Mouse (Mus musculus) thymus, adult 2 months (tissue): ENCODE data around the gene Elobl. TPM values are rescaled to one million over a fixed set of nuclear protein-coding genes. Genes with fewer than 3 reads are reported as not detected.

Experiments
- DNase-seq: peaks from one replicate; pipeline ENCODE4 v3.0.0; 2021
- H3K27ac ChIP-seq: fragments of 200-500 bp; 2 replicates; pipeline ENCODE4 v1.5.1; 2012; ENCODE audit warnings: low read length, control low read depth; ENCODE audit not compliant: control insufficient read depth, insufficient read depth
- H3K27me3 ChIP-seq: fragments of 200-500 bp; 2 replicates; pipeline ENCODE4 v1.6.1; 2012; ENCODE audit warnings: mild to moderate bottlenecking, low read length, moderate library complexity, mixed read lengths; ENCODE audit not compliant: control insufficient read depth, insufficient read depth
- H3K36me3 ChIP-seq: fragments of 200-500 bp; 2 replicates; pipeline ENCODE4 v1.6.1; 2012; ENCODE audit warnings: mild to moderate bottlenecking, low read length, moderate library complexity; ENCODE audit not compliant: control insufficient read depth, insufficient read depth
- H3K4me1 ChIP-seq: fragments of 200-500 bp; replicated peaks from 2 replicates; pipeline ENCODE4 v1.6.1; 2012; ENCODE audit warnings: low read length; ENCODE audit not compliant: control insufficient read depth, insufficient read depth
- H3K4me3 ChIP-seq: fragments of 200-500 bp; 2 replicates; pipeline ENCODE4 v1.5.1; 2012; ENCODE audit warnings: mild to moderate bottlenecking, low read length, control low read depth, moderate library complexity; ENCODE audit not compliant: control insufficient read depth, insufficient read depth
- CTCF ChIP-seq: fragments of 200-500 bp; IDR thresholded peaks from 2 replicates; pipeline ENCODE4 v1.5.1; 2012; ENCODE audit warnings: mild to moderate bottlenecking, control low read depth, low read length, moderate library complexity, borderline replicate concordance; ENCODE audit not compliant: control insufficient read depth, poor library complexity, insufficient read depth; ENCODE audit errors: extremely low read depth
- POLR2A ChIP-seq: fragments of 200-500 bp; IDR thresholded peaks from 2 replicates; pipeline ENCODE4 v1.6.1; 2012; ENCODE audit warnings: mild to moderate bottlenecking, low read length, control low read depth, moderate library complexity; ENCODE audit not compliant: control insufficient read depth, poor library complexity, insufficient read depth; ENCODE audit errors: extremely low read depth
- WGBS: fragments of 180-500 bp; shearing (Covaris S2); methylation state at CpG from one replicate; pipeline ENCODE4 v1.1.7; 2018; 5-methylcytosine and 5-hydroxymethylcytosine counted together
- polyA plus RNA-seq: library from polyadenylated mRNA; depleted of rRNA; stranded (reverse); fragments of >200 nt; gene quantifications from 2 replicates; pipeline ENCODE4 v1.2.3, GENCODE M21; 2012

The Elobl gene
- polyA plus RNA-seq, 1 experiment, result 0.51 TPM

- 0 out of 2 replicates have a peak, but pooled peaks cover 2% of the 10 kb centered on the region for H3K4me1 ChIP-seq
- no peaks in the 10 kb centered on the region for H3K27me3 ChIP-seq
- no peaks in the 10 kb centered on the region for H3K36me3 ChIP-seq
- H3K4me3 ChIP-seq, result no peak overlapping the region
- no peak for TF ChIP-seq POLR2A
- no peak for TF ChIP-seq CTCF
- 70% methylated on average over 8 of the region's 8 CpGs for WGBS
- no peak for DNase-seq
- no peak overlapping the region for H3K27ac ChIP-seq
These were observed 20.7 kb downstream of the Elobl start for GRCm38 (mm10) chr11:88945971-88946585.

GRCm38 (mm10) chr11:88941489-88941888 lies 25.2 kb downstream of the Elobl start:
- H3K36me3 ChIP-seq, result no peaks in the 10 kb centered on the region
- TF ChIP-seq POLR2A, result no peak
- no peak for TF ChIP-seq CTCF
- DNase-seq, result no peak
- H3K27ac ChIP-seq, result no peak overlapping the region
- no peaks in the 10 kb centered on the region for H3K4me1 ChIP-seq
- no peaks in the 10 kb centered on the region for H3K27me3 ChIP-seq
- WGBS, result 84% methylated on average over 12 of the region's 12 CpGs
- H3K4me3 ChIP-seq, result no peak overlapping the region

GRCm38 (mm10) chr11:88939634-88940033 lies 27.1 kb downstream of the Elobl start:
- no peaks in the 10 kb centered on the region for H3K27me3 ChIP-seq
- no peaks in the 10 kb centered on the region for H3K4me1 ChIP-seq
- no peaks in the 10 kb centered on the region for H3K36me3 ChIP-seq
- no peak overlapping the region for H3K4me3 ChIP-seq
- no peak overlapping the region for H3K27ac ChIP-seq
- WGBS, result 97% methylated on average over 4 of the region's 4 CpGs
- no peak for TF ChIP-seq POLR2A
- TF ChIP-seq CTCF, result no peak
- DNase-seq, result no peak

GRCm38 (mm10) chr11:88938770-88939169 lies 28.0 kb downstream of the Elobl start:
- no peak for DNase-seq
- WGBS, result 99% methylated on average over 2 of the region's 2 CpGs
- H3K36me3 ChIP-seq, result no peaks in the 10 kb centered on the region
- no peaks in the 10 kb centered on the region for H3K4me1 ChIP-seq
- no peak for TF ChIP-seq POLR2A
- TF ChIP-seq CTCF, result no peak
- no peak overlapping the region for H3K27ac ChIP-seq
- no peaks in the 10 kb centered on the region for H3K27me3 ChIP-seq
- H3K4me3 ChIP-seq, result no peak overlapping the region

DNA sequence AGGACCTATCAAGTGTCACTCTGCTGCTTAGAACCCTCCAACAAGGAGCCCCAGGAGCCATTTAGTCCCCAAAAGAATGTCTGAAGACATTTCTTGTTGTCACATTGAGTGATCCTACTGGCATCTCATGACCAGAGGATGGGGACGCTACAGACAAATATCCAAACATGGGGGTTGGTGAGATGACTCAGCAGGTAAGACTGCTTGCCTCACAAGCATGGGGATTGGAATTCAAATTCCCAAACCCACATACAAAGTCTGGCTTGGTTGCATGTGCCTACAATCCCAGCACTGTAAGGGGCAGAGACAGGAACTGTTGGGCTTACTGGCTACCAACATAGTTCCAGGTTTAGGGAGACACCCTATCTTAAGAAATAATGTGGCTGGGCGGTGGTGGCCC lies 28.8 kb downstream of the Elobl start:
- no peak for DNase-seq
- TF ChIP-seq CTCF, result no peak
- no peak for TF ChIP-seq POLR2A
- H3K4me1 ChIP-seq, result no peaks in the 10 kb centered on the region
- no peak overlapping the region for H3K27ac ChIP-seq
- H3K36me3 ChIP-seq, result no peaks in the 10 kb centered on the region
- H3K4me3 ChIP-seq, result no peak overlapping the region
- no peaks in the 10 kb centered on the region for H3K27me3 ChIP-seq
- WGBS, result 98% methylated on average over 2 of the region's 2 CpGs

- WGBS, result 97% methylated on average over 19 of the region's 19 CpGs
- no peaks in the 10 kb centered on the region for H3K36me3 ChIP-seq
- no peaks in the 10 kb centered on the region for H3K27me3 ChIP-seq
- no peak overlapping the region for H3K4me3 ChIP-seq
- no peaks in the 10 kb centered on the region for H3K4me1 ChIP-seq
- DNase-seq, result no peak
- no peak overlapping the region for H3K27ac ChIP-seq
- TF ChIP-seq POLR2A, result no peak
These were observed 32.4 kb downstream of the Elobl start for GRCm38 (mm10) chr11:88934089-88935000.

- DNase-seq, result no peak
- Histone ChIP-seq H3K4me1 (no peaks in the 10 kb centered on the region), H3K27me3 (no peaks in the 10 kb centered on the region), H3K27ac (no peak overlapping the region), H3K4me3 (no peak overlapping the region), H3K36me3 (no peaks in the 10 kb centered on the region)
- 98% methylated on average over 9 of the region's 9 CpGs for WGBS
- TF ChIP-seq CTCF, result no peak
- TF ChIP-seq POLR2A, result no peak
These were observed 33.7 kb downstream of the Elobl start for GRCm38 (mm10) chr11:88933030-88933429.
